Mouse (Mus musculus) kidney, adult 2 months (tissue): ENCODE measurements around the gene Gm4450. TPM values are rescaled to one million over a fixed set of nuclear protein-coding genes. Genes with fewer than 3 reads are reported as not detected.
"Not testable (repeated sequence)": the region's sequence is repeated elsewhere in the genome, so short reads cannot be mapped to it uniquely, and the experiment has no call there.

ENCODE experiments used
- DNase-seq: peaks from one replicate; pipeline ENCODE4 v3.0.0; 2021
- H3K27ac ChIP-seq: fragments of 200-500 bp; 2 replicates; pipeline ENCODE4 v1.5.1; 2012; ENCODE audit warnings: low read depth, low read length, control low read depth, inconsistent platforms; ENCODE audit not compliant: insufficient read depth
- H3K27me3 ChIP-seq: fragments of 200-500 bp; replicated peaks from 2 replicates; pipeline ENCODE4 v1.6.1; 2012; ENCODE audit warnings: mild to moderate bottlenecking, moderate library complexity, low read length, inconsistent platforms; ENCODE audit not compliant: control insufficient read depth, insufficient read depth
- H3K36me3 ChIP-seq: fragments of 200-500 bp; 2 replicates; pipeline ENCODE4 v1.6.1; 2012; ENCODE audit warnings: mild to moderate bottlenecking, moderate library complexity, low read length, inconsistent platforms; ENCODE audit not compliant: control insufficient read depth, insufficient read depth
- H3K4me1 ChIP-seq: fragments of 200-500 bp; 2 replicates; pipeline ENCODE4 v1.6.1; 2011; ENCODE audit warnings: low read length; ENCODE audit not compliant: control insufficient read depth, insufficient read depth
- H3K4me3 ChIP-seq: fragments of 200-500 bp; 2 replicates; pipeline ENCODE4 v1.5.1; 2011; ENCODE audit warnings: mild to moderate bottlenecking, low read depth, low read length, control low read depth; ENCODE audit not compliant: insufficient read depth
- WGBS: fragments of 180-500 bp; shearing (Covaris S2); methylation state at CpG from one replicate; pipeline ENCODE4 v1.1.7; 2018; 5-methylcytosine and 5-hydroxymethylcytosine counted together
- polyA plus RNA-seq: library from polyadenylated mRNA; depleted of rRNA; stranded (reverse); fragments of >200 nt; gene quantifications from 2 replicates; pipeline ENCODE4 v1.2.3, GENCODE M21; 2012; rRNA removed

Gene Gm4450
- polyA plus RNA-seq: 306 and 370 TPM in 2 replicates

- DNase-seq, H3K4me3 ChIP-seq, H3K27me3 ChIP-seq, H3K36me3 ChIP-seq, H3K4me1 ChIP-seq: not testable (repeated sequence)
- WGBS: no CpG with 5 or more reads among the region's 1 CpGs
- H3K27ac ChIP-seq: peak within 1 kb of the TSS; percentile 31; the same call in 1 of the 2 replicates
Observed at GRCm38 (mm10) chr3:98457026-98457425, at the start of gene Gm4450. Gm4450 (minus strand) TSS chr3:98457126.

GRCm38 (mm10) chr3:98497401-98497800 is 40.5 kb upstream of the Gm4450 start:
- H3K36me3 ChIP-seq, DNase-seq, H3K4me1 ChIP-seq, H3K4me3 ChIP-seq, H3K27me3 ChIP-seq, H3K27ac ChIP-seq: not testable (repeated sequence)

GRCm38 (mm10) chr3:98496762-98497161 is 39.8 kb upstream of the Gm4450 start:
- not testable (repeated sequence) for H3K27me3 ChIP-seq, H3K27ac ChIP-seq, H3K4me3 ChIP-seq, H3K4me1 ChIP-seq, H3K36me3 ChIP-seq, DNase-seq
- WGBS: no CpG with 5 or more reads among the region's 2 CpGs

- H3K27me3 ChIP-seq, DNase-seq, H3K27ac ChIP-seq, H3K36me3 ChIP-seq, H3K4me3 ChIP-seq, H3K4me1 ChIP-seq: not testable (repeated sequence)
Observed at GRCm38 (mm10) chr3:98495055-98495454, 38.1 kb upstream of the Gm4450 start.

GRCm38 (mm10) chr3:98494184-98494583 is 37.3 kb upstream of the Gm4450 start:
- not testable (repeated sequence) for H3K36me3 ChIP-seq, H3K4me3 ChIP-seq, H3K27ac ChIP-seq, DNase-seq, H3K27me3 ChIP-seq, H3K4me1 ChIP-seq

GRCm38 (mm10) chr3:98471499-98471898 is 14.6 kb upstream of the Gm4450 start:
- not testable (repeated sequence) for H3K36me3 ChIP-seq, H3K4me1 ChIP-seq, H3K4me3 ChIP-seq, H3K27me3 ChIP-seq, H3K27ac ChIP-seq, DNase-seq

GRCm38 (mm10) chr3:98471057-98471456 is 14.1 kb upstream of the Gm4450 start:
- not testable (repeated sequence) for H3K27me3 ChIP-seq, DNase-seq, H3K4me1 ChIP-seq, H3K27ac ChIP-seq, H3K4me3 ChIP-seq, H3K36me3 ChIP-seq
- WGBS: no CpG with 5 or more reads among the region's 1 CpGs

- DNase-seq, H3K4me3 ChIP-seq, H3K4me1 ChIP-seq, H3K27ac ChIP-seq, H3K27me3 ChIP-seq, H3K36me3 ChIP-seq: not testable (repeated sequence)
- WGBS: 22% methylated on average over 1 of the region's 2 CpGs
Observed at GRCm38 (mm10) chr3:98469323-98469722, 12.4 kb upstream of the Gm4450 start.

GRCm38 (mm10) chr3:98453786-98454185 is 3.1 kb downstream of the Gm4450 start:
- H3K4me1 ChIP-seq, H3K27me3 ChIP-seq, H3K36me3 ChIP-seq, DNase-seq, H3K27ac ChIP-seq, H3K4me3 ChIP-seq: not testable (repeated sequence)
- WGBS: 82% methylated on average over 5 of the region's 5 CpGs

GRCm38 (mm10) chr3:98443924-98444323 is 13.0 kb downstream of the Gm4450 start:
- not testable (repeated sequence) for H3K4me1 ChIP-seq, H3K36me3 ChIP-seq, DNase-seq, H3K4me3 ChIP-seq, H3K27me3 ChIP-seq, H3K27ac ChIP-seq
- 75% methylated on average over 1 of the region's 1 CpGs for WGBS
